Mouse (Mus musculus) kidney, postnatal 0 days (tissue): ENCODE measurements at regions not wholly inside any gene's neighbourhood (a gene's known extent, or its start where the extent isn't known, plus 50 kb on each side); places are given as distances from the start of the nearest gene placed in this dataset.

Source experiments
- ATAC-seq: fragments of 200-750 bp; cut with Nextera tagmentation; replicated peaks from 2 replicates; pipeline ENCODE4 v1.8.0; 2017; ENCODE audit warnings: low read depth, moderate number of reproducible peaks, moderate TSS enrichment, moderate library complexity; ENCODE audit not compliant: low FRiP score
- DNase-seq: peaks from one replicate; pipeline ENCODE4 v3.0.0-alpha.2; 2016; ENCODE audit warnings: low spot score
- H3K27ac ChIP-seq: fragments of 300-500 bp; sonication (generic); 2 replicates; pipeline ENCODE4 v1.5.1; 2014; ENCODE audit warnings: mild to moderate bottlenecking
- H3K27me3 ChIP-seq: fragments of 300-500 bp; sonication (generic); 2 replicates; pipeline ENCODE4 v1.6.1; 2014; ENCODE audit warnings: low read length, mixed read lengths; ENCODE audit not compliant: insufficient read depth
- H3K36me3 ChIP-seq: fragments of 300-500 bp; sonication (generic); 2 replicates; pipeline ENCODE4 v1.6.1; 2014; ENCODE audit warnings: low read length, mixed read lengths; ENCODE audit not compliant: insufficient read depth
- H3K4me1 ChIP-seq: fragments of 300-500 bp; sonication (generic); replicated peaks from 2 replicates; pipeline ENCODE4 v1.6.1; 2014; ENCODE audit warnings: antibody characterized with exemption, low read length, mixed read lengths; ENCODE audit not compliant: insufficient read depth
- H3K4me2 ChIP-seq: fragments of 300-500 bp; sonication (generic); 2 replicates; pipeline ENCODE4 v1.6.1; 2014; ENCODE audit warnings: mild to moderate bottlenecking, low read length, moderate library complexity, mixed read lengths
- H3K4me3 ChIP-seq: fragments of 300-500 bp; sonication (generic); replicated peaks from 2 replicates; pipeline ENCODE4 v1.5.1; 2014; ENCODE audit warnings: low read depth, low read length
- H3K9ac ChIP-seq: fragments of 300-500 bp; sonication (generic); 2 replicates; pipeline ENCODE4 v1.6.1; 2014; ENCODE audit warnings: low read depth, low read length
- H3K9me3 ChIP-seq: fragments of 300-500 bp; sonication (generic); replicated peaks from 2 replicates; pipeline ENCODE4 v1.6.1; 2016; ENCODE audit warnings: low read length, inconsistent platforms, mixed read lengths
- CTCF ChIP-seq: IDR thresholded peaks from 2 replicates; pipeline ENCODE4 v1.5.1; 2016; ENCODE audit warnings: antibody characterized with exemption, low read depth, mild to moderate bottlenecking, moderate library complexity
- WGBS: fragments of 180-500 bp; shearing (Covaris S2); extraction: QIAGEN DNeasy Blood & Tissue Kit; methylation state at CpG from one replicate; pipeline ENCODE4 v1.1.7; 2014; 5-methylcytosine and 5-hydroxymethylcytosine counted together

GRCm38 (mm10) chr10:111669658-111670057, 163.6 kb downstream of the Phlda1 start:
- no peak overlapping the region for H3K4me2 ChIP-seq
- H3K36me3 ChIP-seq = no peaks in the 10 kb centered on the region
- TF ChIP-seq CTCF = no peak
- H3K27ac ChIP-seq = no peak overlapping the region
- peaks cover 14% of the 10 kb centered on the region for H3K4me1 ChIP-seq
- ATAC-seq (0 out of 2 replicates have a peak, but pooled peaks have one; percentile 55), DNase-seq (peak; percentile 83)
- H3K9ac ChIP-seq = no peak overlapping the region
- H3K4me3 ChIP-seq = no peak overlapping the region
- H3K27me3 ChIP-seq = no peaks in the 10 kb centered on the region
- 48% methylated on average over 6 of the region's 6 CpGs for WGBS
- H3K9me3 ChIP-seq = no peaks in the 10 kb centered on the region

DNA sequence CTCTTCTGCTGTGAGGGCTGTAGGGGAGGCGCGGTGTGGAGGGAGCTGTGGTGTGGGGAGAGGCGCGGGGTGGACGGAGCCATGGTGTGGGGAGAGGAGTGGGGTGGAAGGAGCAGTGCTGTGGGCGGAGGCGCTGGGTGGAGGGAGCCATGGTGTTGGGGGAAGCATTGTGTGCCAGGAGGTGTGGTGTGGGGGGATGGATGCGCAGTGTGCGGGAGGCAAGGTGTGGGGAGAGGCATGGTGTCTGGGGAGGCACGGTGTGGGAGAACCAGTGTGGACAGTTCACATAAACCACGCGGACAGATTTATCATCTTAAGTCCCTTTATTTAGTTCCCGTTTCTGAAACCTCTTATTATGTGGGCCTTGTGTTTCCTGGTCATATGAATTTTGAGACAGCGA, 164.6 kb downstream of the Phlda1 start:
- Histone ChIP-seq H3K4me1 (peaks cover 14% of the 10 kb centered on the region), H3K4me2 (0 out of 2 replicates have a peak overlapping the region, but pooled peaks have one; percentile 18)
- peak; percentile 26; the same call in 1 of the 2 replicates for ATAC-seq

GRCm38 (mm10) chr10:111672454-111673316, 166.6 kb downstream of the Phlda1 start:
- H3K4me2 ChIP-seq = no peak overlapping the region
- no peaks in the 10 kb centered on the region for H3K36me3 ChIP-seq
- WGBS = 29% methylated on average over 12 of the region's 12 CpGs

More for the DNA sequence above, 164.6 kb downstream of the Phlda1 start:
- no peaks in the 10 kb centered on the region for H3K9me3 ChIP-seq
- H3K27me3 ChIP-seq = no peaks in the 10 kb centered on the region
- WGBS = 53% methylated on average over 14 of the region's 14 CpGs
- no peak for TF ChIP-seq CTCF
- DNase-seq = peak; percentile 50
- no peak overlapping the region for H3K27ac ChIP-seq
- H3K4me3 ChIP-seq = no peak overlapping the region
- no peak overlapping the region for H3K9ac ChIP-seq
- no peaks in the 10 kb centered on the region for H3K36me3 ChIP-seq

GRCm38 (mm10) chr10:111673317-111673610, 167.2 kb downstream of the Phlda1 start:
- Histone ChIP-seq H3K36me3 (no peaks in the 10 kb centered on the region), H3K4me3 (no peak overlapping the region), H3K4me2 (no peak overlapping the region), H3K27ac (peak overlapping the region; percentile 31; the same call in 1 of the 2 replicates), H3K27me3 (no peaks in the 10 kb centered on the region), H3K9ac (no peak overlapping the region), H3K4me1 (peaks cover 14% of the 10 kb centered on the region), H3K9me3 (no peaks in the 10 kb centered on the region)
- DNase-seq = no peak
- no peak for ATAC-seq
- no peak for TF ChIP-seq CTCF

More at GRCm38 (mm10) chr10:111672454-111673316, 166.6 kb downstream of the Phlda1 start:
- Histone ChIP-seq H3K27ac (peak overlapping the region; percentile 31), H3K9me3 (no peaks in the 10 kb centered on the region), H3K27me3 (no peaks in the 10 kb centered on the region), H3K4me3 (no peak overlapping the region), H3K9ac (no peak overlapping the region), H3K4me1 (peaks cover 14% of the 10 kb centered on the region)
- peak; percentile 84; the same call in 1 of the 2 replicates for ATAC-seq
- TF ChIP-seq CTCF = no peak
- DNase-seq = peak; percentile 86

DNA sequence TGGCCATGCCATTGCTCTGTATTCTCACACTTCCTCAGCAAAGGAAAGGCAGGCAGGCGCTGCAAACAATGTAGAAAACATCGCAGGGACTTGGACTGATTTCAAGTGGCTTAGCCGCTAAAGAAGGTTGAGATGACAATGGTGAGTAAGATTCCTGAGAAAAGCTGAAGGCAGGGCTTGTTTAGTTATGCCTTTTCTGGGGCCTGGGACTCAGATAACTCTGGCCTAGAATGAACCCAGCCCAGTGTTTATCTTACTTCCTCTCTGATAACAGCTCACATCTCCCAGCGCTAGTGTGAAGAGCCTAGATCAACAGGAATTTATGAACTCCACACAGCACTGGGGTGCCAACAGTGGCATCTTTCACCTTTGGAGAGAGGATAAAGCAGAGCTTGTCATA, 170.2 kb downstream of the Phlda1 start:
- Histone ChIP-seq H3K27ac (no peak overlapping the region), H3K36me3 (no peaks in the 10 kb centered on the region), H3K4me1 (peaks cover 14% of the 10 kb centered on the region; the same call in 1 of the 2 replicates), H3K9ac (no peak overlapping the region), H3K9me3 (no peaks in the 10 kb centered on the region), H3K27me3 (no peaks in the 10 kb centered on the region), H3K4me2 (no peak overlapping the region), H3K4me3 (no peak overlapping the region)
- ATAC-seq = no peak
- TF ChIP-seq CTCF = no peak
- no peak for DNase-seq
- WGBS = 47% methylated on average over 4 of the region's 4 CpGs

GRCm38 (mm10) chr10:111680919-111681318, 174.8 kb downstream of the Phlda1 start:
- no peaks in the 10 kb centered on the region for H3K36me3 ChIP-seq

More at GRCm38 (mm10) chr10:111680919-111681318, 174.8 kb downstream of the Phlda1 start:
- Histone ChIP-seq H3K9ac (no peak overlapping the region), H3K4me3 (no peak overlapping the region), H3K4me2 (no peak overlapping the region), H3K27me3 (no peaks in the 10 kb centered on the region), H3K27ac (no peak overlapping the region), H3K4me1 (no peaks in the 10 kb centered on the region), H3K9me3 (no peaks in the 10 kb centered on the region)
- TF ChIP-seq CTCF = no peak
- DNase-seq = no peak
- 91% methylated on average over 4 of the region's 4 CpGs for WGBS
- ATAC-seq = no peak
